Mouse (Mus musculus) heart, embryonic 14.5 days (tissue): ENCODE measurements around the gene Zic4. TPM values are rescaled to one million over a fixed set of nuclear protein-coding genes. Genes with fewer than 3 reads are reported as not detected.

Source experiments
- ATAC-seq: fragments of 200-750 bp; cut with Nextera tagmentation; 2 replicates; pipeline ENCODE4 v1.8.0; 2017; ENCODE audit warnings: low read depth, moderate TSS enrichment; ENCODE audit not compliant: insufficient number of reproducible peaks, insufficient read depth, low FRiP score
- H3K27ac ChIP-seq, 2 experiments: fragments of 200-500 bp in 1 of 2; fragments of 300-500 bp in 1 of 2; sonication (generic) in 1 of 2; replicated peaks in 1 of 2; 2 replicates each; pipeline ENCODE4 v1.5.1; 2012 to 2014; ENCODE audit warnings: low read depth in 2 of 2, low read length in 2 of 2, control low read depth in 1 of 2, mild to moderate bottlenecking in 1 of 2, mixed read lengths in 1 of 2; ENCODE audit not compliant: control insufficient read depth in 1 of 2, insufficient read depth in 1 of 2
- H3K27me3 ChIP-seq: fragments of 300-500 bp; sonication (generic); 2 replicates; pipeline ENCODE4 v1.6.1; 2014; ENCODE audit warnings: mild to moderate bottlenecking, low read length, control low read depth; ENCODE audit not compliant: control insufficient read depth, insufficient read depth
- H3K36me3 ChIP-seq: fragments of 300-500 bp; sonication (generic); 2 replicates; pipeline ENCODE4 v1.6.1; 2014; ENCODE audit warnings: mild to moderate bottlenecking, control low read depth, low read length, mixed read lengths; ENCODE audit not compliant: control insufficient read depth, insufficient read depth
- H3K4me1 ChIP-seq, 2 experiments: fragments of 200-500 bp in 1 of 2; fragments of 300-500 bp in 1 of 2; sonication (generic) in 1 of 2; 2 replicates each; pipeline ENCODE4 v1.6.1; 2012 to 2014; ENCODE audit warnings: low read length in 2 of 2, control low read depth in 1 of 2, mixed read lengths in 1 of 2; ENCODE audit not compliant: control insufficient read depth in 2 of 2, insufficient read depth in 2 of 2
- H3K4me2 ChIP-seq: fragments of 300-500 bp; sonication (generic); 2 replicates; pipeline ENCODE4 v1.6.1; 2014; ENCODE audit warnings: mild to moderate bottlenecking, low read length
- H3K4me3 ChIP-seq, 2 experiments: fragments of 200-500 bp in 1 of 2; fragments of 300-500 bp in 1 of 2; sonication (generic) in 1 of 2; 2 replicates each; pipeline ENCODE4 v1.5.1; 2012 to 2014; ENCODE audit warnings: low read length in 2 of 2, mild to moderate bottlenecking in 2 of 2, control low read depth in 1 of 2, low read depth in 1 of 2, moderate library complexity in 1 of 2; ENCODE audit not compliant: control insufficient read depth in 1 of 2, insufficient read depth in 1 of 2
- H3K9ac ChIP-seq: fragments of 300-500 bp; sonication (generic); 2 replicates; pipeline ENCODE4 v1.6.1; 2014; ENCODE audit warnings: mild to moderate bottlenecking, low read length
- H3K9me3 ChIP-seq: fragments of 300-500 bp; sonication (generic); 2 replicates; pipeline ENCODE4 v1.6.1; 2016; ENCODE audit warnings: low read length, control low read depth; ENCODE audit not compliant: control insufficient read depth
- WGBS: fragments of 180-500 bp; shearing (Covaris S2); extraction: QIAGEN DNeasy Blood & Tissue Kit; methylation state at CpG from one replicate; pipeline ENCODE4 v1.1.7; 2014; 5-methylcytosine and 5-hydroxymethylcytosine counted together
- polyA plus RNA-seq: library from polyadenylated mRNA; unstranded; fragments of >200 nt; fragmentation: Nextera tagmentation; extraction: Ambion mirVana; gene quantifications from 2 replicates; pipeline ENCODE4 v1.2.1, GENCODE M21; 2014

The Zic4 gene
- not detected in 2 replicates for polyA plus RNA-seq

DNA sequence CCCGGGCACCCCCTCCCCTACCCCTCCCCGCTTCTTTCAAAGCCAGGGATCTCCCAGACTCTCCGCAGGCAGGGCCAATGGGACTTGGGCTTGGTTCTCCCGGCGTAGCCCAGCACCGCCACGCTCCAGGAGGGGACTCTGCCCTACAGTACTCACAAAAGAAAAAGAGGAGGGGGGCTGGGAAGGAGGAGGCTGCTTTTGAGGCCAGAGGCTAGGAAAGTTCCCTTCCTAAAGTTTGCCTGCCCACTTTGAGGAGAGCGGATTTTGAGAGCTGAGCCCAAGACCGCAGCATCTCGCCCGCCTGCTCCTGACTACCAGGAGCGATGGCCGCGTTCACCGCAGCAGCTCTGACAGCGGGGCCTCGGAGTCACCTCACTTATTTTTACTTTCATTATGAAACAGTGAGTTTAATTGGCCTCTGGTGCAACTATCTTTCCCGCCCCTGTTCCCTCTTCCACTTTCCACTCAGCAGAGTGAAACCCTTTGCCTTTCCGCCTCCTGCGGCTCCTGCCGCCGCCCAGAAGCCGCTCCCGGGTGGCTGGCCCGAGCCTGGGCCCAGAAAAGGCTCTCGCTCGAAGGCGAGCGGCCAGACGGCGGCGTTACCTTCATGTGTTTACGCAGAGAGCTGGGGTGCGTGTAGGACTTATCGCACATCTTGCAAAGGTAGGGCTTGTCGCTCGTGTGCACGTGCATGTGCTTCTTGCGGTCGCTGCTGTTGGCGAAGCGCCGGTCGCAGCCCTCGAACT is at the start of gene Zic4:
TSS of gene Zic4 (plus strand) at position 558 of the 746 bp plus-strand sequence.
- Histone ChIP-seq H3K4me1 (peaks cover 2 to 15% of the 10 kb centered on the region in 2 experiments; a peak in 3 of 4 replicates), H3K4me2 (peak within 1 kb of the TSS; percentile 61), H3K36me3 (no peaks in the 10 kb centered on the region), H3K4me3 (peak within 1 kb of the TSS; percentile 41 to 44), H3K9me3 (no peaks in the 10 kb centered on the region), H3K9ac (no peak within 1 kb of the TSS), H3K27ac (no peak within 1 kb of the TSS), H3K27me3 (peaks cover 89% of the 10 kb centered on the region)
- ATAC-seq = no peak
- WGBS = under 1% methylated on average over 45 of the region's 45 CpGs

DNA sequence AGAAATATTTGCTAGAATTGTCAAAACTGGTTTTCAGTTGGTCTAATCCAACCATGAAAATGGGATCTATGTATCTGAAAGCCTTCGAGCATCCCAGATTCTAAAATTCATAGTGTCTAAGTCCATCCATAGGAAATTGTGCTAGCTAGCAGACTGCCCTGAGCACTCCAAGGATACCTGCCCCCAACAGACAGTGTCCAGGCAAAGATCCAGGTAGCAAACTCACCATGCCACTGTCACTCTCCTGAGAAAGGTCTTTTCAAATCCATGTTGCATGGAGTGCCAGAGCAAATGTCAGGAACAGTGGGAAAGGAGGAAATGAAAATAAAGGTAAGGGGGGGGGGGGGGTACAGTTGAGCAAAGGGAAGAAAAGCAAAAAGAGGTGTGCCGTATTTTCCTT is 14.6 kb upstream of the Zic4 start:
- peaks cover 0 to 2% of the 10 kb centered on the region in 2 experiments; a peak in 1 of 4 replicates for H3K4me1 ChIP-seq
- no peaks in the 10 kb centered on the region for H3K36me3 ChIP-seq
- peaks cover 48% of the 10 kb centered on the region for H3K27me3 ChIP-seq
- H3K9ac ChIP-seq = no peak overlapping the region
- H3K4me3 ChIP-seq = no peak overlapping the region
- H3K4me2 ChIP-seq = no peak overlapping the region
- no peak overlapping the region for H3K27ac ChIP-seq
- 59% methylated on average over 2 of the region's 2 CpGs for WGBS
- H3K9me3 ChIP-seq = no peaks in the 10 kb centered on the region
- no peak for ATAC-seq

DNA sequence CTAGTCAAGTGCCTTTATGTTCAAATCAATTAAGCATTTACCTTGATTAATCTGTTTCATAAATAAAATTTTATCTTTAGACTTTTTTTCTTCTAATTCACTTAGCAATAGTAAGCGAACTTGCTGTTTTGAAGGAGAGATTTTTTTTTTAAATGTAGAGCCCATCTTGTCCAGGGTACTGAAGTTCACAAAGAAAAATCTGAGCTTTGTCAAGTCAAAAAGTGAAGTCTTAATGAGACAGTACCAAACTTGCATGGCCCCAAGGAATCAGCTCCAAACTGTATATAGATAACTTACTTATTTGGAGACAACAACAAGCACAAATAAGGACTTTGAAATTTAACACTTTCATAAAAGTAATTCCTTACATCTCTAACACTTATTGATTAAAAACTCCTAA is 13.5 kb upstream of the Zic4 start:
- Histone ChIP-seq H3K4me3 (no peak overlapping the region), H3K36me3 (no peaks in the 10 kb centered on the region), H3K4me2 (no peak overlapping the region), H3K4me1 (peaks cover 0 to 2% of the 10 kb centered on the region in 2 experiments; a peak in 1 of 4 replicates), H3K9ac (no peak overlapping the region), H3K27ac (no peak overlapping the region), H3K27me3 (peaks cover 59% of the 10 kb centered on the region), H3K9me3 (no peaks in the 10 kb centered on the region)
- no peak for ATAC-seq
- 36% methylated on average over 1 of the region's 1 CpGs for WGBS

DNA sequence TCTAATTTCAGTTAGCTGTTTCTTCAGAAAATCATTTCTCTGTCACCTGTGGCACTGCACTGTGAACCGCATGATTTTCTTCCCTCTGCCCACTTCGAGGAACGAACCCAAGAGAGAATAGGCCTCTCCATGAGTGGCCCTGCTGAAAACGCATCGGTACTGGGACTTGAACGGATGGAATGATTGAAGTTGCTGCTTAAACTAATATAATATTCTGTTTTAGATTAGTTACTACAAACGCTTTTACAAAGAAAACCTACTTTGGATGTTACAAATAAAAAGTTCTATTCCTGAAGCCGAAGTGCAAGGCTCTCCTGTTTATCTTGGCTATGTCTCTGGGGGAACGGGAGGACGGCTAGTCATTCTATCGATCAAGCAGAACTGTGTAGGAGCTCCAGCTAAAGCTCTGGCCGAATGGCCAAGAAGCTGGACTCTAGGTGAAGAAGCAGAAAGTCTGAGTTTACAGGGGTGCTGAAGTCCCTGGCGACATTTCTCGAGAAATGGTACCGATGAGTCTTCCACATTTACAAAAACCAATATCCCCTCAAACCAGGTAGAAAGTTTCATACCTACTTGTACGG is 11.9 kb upstream of the Zic4 start:
- H3K4me2 ChIP-seq = no peak overlapping the region
- no peak for ATAC-seq
- H3K9me3 ChIP-seq = no peaks in the 10 kb centered on the region
- H3K4me1 ChIP-seq = peaks cover 0 to 2% of the 10 kb centered on the region in 2 experiments; a peak in 1 of 4 replicates
- H3K9ac ChIP-seq = no peak overlapping the region
- WGBS = 2% methylated on average over 16 of the region's 16 CpGs
- peaks cover 75% of the 10 kb centered on the region for H3K27me3 ChIP-seq
- H3K4me3 ChIP-seq = no peak overlapping the region
- H3K27ac ChIP-seq = no peak overlapping the region
- no peaks in the 10 kb centered on the region for H3K36me3 ChIP-seq

DNA sequence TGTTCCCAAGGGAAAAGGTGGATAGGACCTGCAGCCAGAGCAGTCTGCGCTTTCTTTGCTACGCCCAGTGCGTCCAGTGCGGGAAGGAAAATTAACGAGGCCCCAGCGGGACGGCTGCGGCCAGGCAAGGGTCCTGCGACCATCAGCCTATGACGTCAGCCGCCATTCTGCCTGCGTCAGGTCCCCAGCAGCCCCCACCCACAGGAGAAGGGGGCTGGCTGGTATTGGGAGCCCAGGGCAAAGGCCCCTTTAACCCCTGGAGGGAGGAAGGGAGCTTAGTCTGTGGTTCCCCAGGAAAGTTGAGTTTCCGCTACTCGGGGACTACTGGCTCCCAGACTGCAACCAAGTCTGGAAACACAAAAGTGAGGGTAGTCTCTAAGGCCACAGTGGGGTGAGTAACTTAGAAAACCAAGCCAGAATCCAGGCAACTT is 11.3 kb upstream of the Zic4 start:
- ATAC-seq = no peak
- Histone ChIP-seq H3K27ac (no peak overlapping the region), H3K4me2 (no peak overlapping the region), H3K27me3 (peaks cover 80% of the 10 kb centered on the region), H3K4me1 (peaks cover 2 to 6% of the 10 kb centered on the region in 2 experiments; a peak in 2 of 4 replicates), H3K36me3 (no peaks in the 10 kb centered on the region), H3K4me3 (no peak overlapping the region), H3K9me3 (no peaks in the 10 kb centered on the region), H3K9ac (no peak overlapping the region)
- WGBS = under 1% methylated on average over 14 of the region's 14 CpGs

DNA sequence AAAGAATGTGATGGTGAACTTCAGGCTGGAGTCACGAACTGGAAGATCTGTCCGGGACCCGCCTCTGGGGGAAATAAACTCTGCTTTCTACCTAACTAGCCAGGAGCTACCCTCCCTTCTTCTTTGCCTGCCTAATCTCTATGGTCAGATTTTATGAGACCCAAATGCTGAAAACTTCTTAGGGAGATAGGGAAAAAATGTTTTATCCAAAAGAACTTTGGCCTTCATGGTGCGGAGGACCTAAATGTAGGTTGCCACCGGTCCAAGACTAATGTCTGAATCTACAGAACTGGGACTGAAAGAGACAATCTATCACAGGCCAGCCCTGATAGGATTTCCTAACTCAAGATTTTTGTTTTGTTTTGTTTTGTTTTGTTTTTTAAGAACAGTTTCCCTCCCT is 10.9 kb upstream of the Zic4 start:
- Histone ChIP-seq H3K4me3 (no peak overlapping the region), H3K9me3 (no peaks in the 10 kb centered on the region), H3K4me1 (peaks cover 2 to 6% of the 10 kb centered on the region in 2 experiments; a peak in 2 of 4 replicates), H3K36me3 (no peaks in the 10 kb centered on the region), H3K4me2 (no peak overlapping the region), H3K27ac (no peak overlapping the region), H3K27me3 (peaks cover 85% of the 10 kb centered on the region), H3K9ac (no peak overlapping the region)
- ATAC-seq = no peak
- 3% methylated on average over 5 of the region's 5 CpGs for WGBS

DNA sequence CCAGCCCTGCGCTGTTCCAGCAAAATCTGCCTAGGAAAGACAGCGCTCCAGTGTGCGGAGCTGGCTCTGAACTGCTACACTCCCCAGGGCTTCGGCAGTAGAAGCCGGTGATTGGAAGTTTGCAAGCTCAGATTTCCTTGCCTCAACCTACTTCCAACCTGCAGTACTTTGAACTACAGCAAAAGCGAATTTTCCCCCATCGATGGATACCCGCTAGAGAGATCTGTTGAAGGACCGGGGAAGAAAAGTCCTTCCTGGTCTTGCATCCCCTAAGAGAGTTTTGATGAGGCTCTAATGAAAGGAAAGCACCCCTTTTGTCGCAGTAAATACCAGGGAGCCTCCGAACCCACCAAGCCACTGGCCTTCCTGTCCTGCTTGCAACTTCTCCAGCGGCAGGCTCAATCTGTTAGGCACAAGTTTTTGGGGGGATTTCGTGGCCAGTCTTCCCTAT is 10.2 kb upstream of the Zic4 start:
- H3K4me1 ChIP-seq = peaks cover 2 to 6% of the 10 kb centered on the region in 2 experiments; a peak in 2 of 4 replicates
- 1% methylated on average over 13 of the region's 13 CpGs for WGBS
- ATAC-seq = no peak

More for the DNA sequence above, 10.2 kb upstream of the Zic4 start:
- H3K4me3 ChIP-seq = no peak overlapping the region
- no peak overlapping the region for H3K4me2 ChIP-seq
- H3K27me3 ChIP-seq = peaks cover 92% of the 10 kb centered on the region
- no peak overlapping the region for H3K27ac ChIP-seq
- H3K9ac ChIP-seq = no peak overlapping the region
- no peaks in the 10 kb centered on the region for H3K36me3 ChIP-seq
- no peaks in the 10 kb centered on the region for H3K9me3 ChIP-seq
